Mouse (Mus musculus) liver, postnatal 0 days (tissue): ENCODE measurements around the gene BC049715. TPM values are rescaled to one million over a fixed set of nuclear protein-coding genes. Genes with fewer than 3 reads are reported as not detected.

Source experiments
- ATAC-seq: fragments of 200-750 bp; cut with Nextera tagmentation; 2 replicates; pipeline ENCODE4 v1.8.0; 2017; ENCODE audit warnings: mild to moderate bottlenecking, moderate library complexity
- DNase-seq: peaks from one replicate; pipeline ENCODE4 v3.0.0-alpha.2; 2016
- H3K27ac ChIP-seq: fragments of 300-500 bp; sonication (generic); 2 replicates; pipeline ENCODE4 v1.5.1; 2014; ENCODE audit warnings: antibody characterized with exemption, moderate library complexity, mild to moderate bottlenecking, low read depth
- H3K27me3 ChIP-seq: fragments of 300-500 bp; sonication (generic); 2 replicates; pipeline ENCODE4 v1.6.1; 2014; ENCODE audit warnings: low read length, control low read depth, mixed read lengths; ENCODE audit not compliant: insufficient read depth
- H3K36me3 ChIP-seq: fragments of 300-500 bp; sonication (generic); replicated peaks from 2 replicates; pipeline ENCODE4 v1.6.1; 2014; ENCODE audit warnings: mild to moderate bottlenecking, control low read depth, low read length, moderate library complexity, mixed read lengths; ENCODE audit not compliant: insufficient read depth
- H3K4me1 ChIP-seq: fragments of 300-500 bp; sonication (generic); 2 replicates; pipeline ENCODE4 v1.6.1; 2014; ENCODE audit warnings: antibody characterized with exemption, mild to moderate bottlenecking, control low read depth; ENCODE audit not compliant: insufficient read depth
- H3K4me2 ChIP-seq: fragments of 300-500 bp; sonication (generic); 2 replicates; pipeline ENCODE4 v1.6.1; 2014; ENCODE audit warnings: low read depth, mild to moderate bottlenecking, low read length, moderate library complexity, mixed read lengths
- H3K4me3 ChIP-seq: fragments of 300-500 bp; sonication (generic); 2 replicates; pipeline ENCODE4 v1.5.1; 2014; ENCODE audit warnings: low read depth, low read length
- H3K9ac ChIP-seq: fragments of 300-500 bp; sonication (generic); replicated peaks from 2 replicates; pipeline ENCODE4 v1.6.1; 2014; ENCODE audit warnings: mild to moderate bottlenecking, moderate library complexity
- H3K9me3 ChIP-seq: fragments of 300-500 bp; sonication (generic); 2 replicates; pipeline ENCODE4 v1.6.1; 2016; ENCODE audit warnings: mild to moderate bottlenecking, control low read depth, low read length, mixed read lengths
- CTCF ChIP-seq: sonication (generic); IDR thresholded peaks from 2 replicates; pipeline ENCODE4 v1.5.1; 2016; ENCODE audit warnings: antibody characterized with exemption, low read depth
- EP300 ChIP-seq: IDR thresholded peaks from 2 replicates; pipeline ENCODE4 v1.6.1; 2016; ENCODE audit warnings: antibody characterized with exemption, low read depth, mild to moderate bottlenecking
- WGBS: fragments of 180-500 bp; shearing (Covaris S2); extraction: QIAGEN DNeasy Blood & Tissue Kit; methylation state at CpG from one replicate; pipeline ENCODE4 v1.1.7; 2014; ENCODE audit not compliant: insufficient replicate concordance; 5-methylcytosine and 5-hydroxymethylcytosine counted together
- polyA plus RNA-seq: library from polyadenylated mRNA; unstranded; fragments of >200 nt; fragmentation: Nextera tagmentation; extraction: Ambion mirVana; gene quantifications from 2 replicates; pipeline ENCODE4 v1.2.1, GENCODE M21; 2015

The BC049715 gene
- polyA plus RNA-seq, 1 experiment from 2014 or later = 0.99 TPM

- TF ChIP-seq EP300 (no peak), CTCF (no peak)
- H3K9me3 ChIP-seq = no peaks in the 10 kb centered on the region
- H3K4me2 ChIP-seq = peak overlapping the region; percentile 70
- H3K4me3 ChIP-seq = peak overlapping the region; percentile 91
- no peak for ATAC-seq
- H3K36me3 ChIP-seq = peaks cover 8% of the 10 kb centered on the region; the same call in 1 of the 2 replicates
- H3K9ac ChIP-seq = peak overlapping the region; percentile 28
- peak overlapping the region; percentile 78 for H3K27ac ChIP-seq
- 49% methylated on average over 18 of the region's 18 CpGs for WGBS
- peaks cover 32% of the 10 kb centered on the region for H3K4me1 ChIP-seq
- peak; percentile 25 for DNase-seq
- no peaks in the 10 kb centered on the region for H3K27me3 ChIP-seq
Measured at GRCm38 (mm10) chr6:136807395-136808013, 19.9 kb upstream of the BC049715 start.

DNA sequence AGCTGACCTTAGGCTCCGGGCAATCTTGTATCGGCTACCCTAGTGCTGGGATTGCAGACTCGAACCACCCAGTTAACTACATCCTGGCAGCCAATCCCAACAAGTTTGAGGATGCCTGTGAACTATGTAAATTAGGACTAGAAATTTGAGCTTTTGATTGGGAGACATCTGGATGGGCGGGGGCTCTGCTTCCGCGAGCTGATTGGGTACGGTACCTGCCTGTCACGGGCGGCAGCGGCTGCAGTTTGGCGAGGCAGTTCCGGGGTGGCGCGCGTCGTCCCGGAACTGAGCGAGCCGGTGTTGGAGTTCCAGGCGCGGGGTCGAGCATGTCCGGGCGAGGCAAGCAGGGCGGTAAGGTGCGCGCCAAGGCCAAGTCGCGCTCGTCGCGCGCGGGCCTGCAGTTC lies 19.4 kb upstream of the BC049715 start, which contains the start of gene H2afj:
TSS of gene H2afj (plus strand) at position 231 of the 404 bp plus-strand sequence.
- Histone ChIP-seq H3K9me3 (no peaks in the 10 kb centered on the region), H3K4me3 (peak within 1 kb of the TSS; percentile 91), H3K4me1 (peaks cover 29% of the 10 kb centered on the region), H3K36me3 (peaks cover 11% of the 10 kb centered on the region), H3K4me2 (peak within 1 kb of the TSS; percentile 96), H3K27me3 (no peaks in the 10 kb centered on the region), H3K27ac (peak within 1 kb of the TSS; percentile 88), H3K9ac (peak within 1 kb of the TSS; percentile 91)
- TF ChIP-seq EP300 (peak; percentile 77), CTCF (no peak)
- ATAC-seq (peak; percentile 83), DNase-seq (peak; percentile 99)
- WGBS = under 1% methylated on average over 34 of the region's 34 CpGs

DNA sequence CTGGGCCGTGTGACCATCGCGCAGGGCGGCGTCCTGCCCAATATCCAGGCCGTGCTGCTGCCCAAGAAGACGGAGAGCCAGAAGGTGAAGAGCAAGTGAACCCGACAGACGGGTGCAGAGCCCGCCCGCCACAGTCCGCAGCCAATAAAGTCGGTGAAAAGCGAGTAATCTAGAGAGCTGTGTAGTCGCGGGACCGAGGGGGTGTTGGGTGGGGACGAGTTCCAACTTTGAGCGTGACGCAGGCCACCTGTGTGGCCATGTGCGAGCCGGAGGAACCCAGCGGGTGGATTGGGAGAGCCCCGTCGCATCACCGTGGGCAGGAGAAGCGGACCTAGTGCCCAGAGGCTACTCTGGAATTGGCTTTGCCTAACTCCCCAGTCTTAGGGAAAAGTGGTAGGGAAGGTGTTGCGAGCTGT lies 18.8 kb upstream of the BC049715 start:
- ATAC-seq (peak; percentile 31), DNase-seq (peak; percentile 69)
- TF ChIP-seq EP300 (no peak), CTCF (no peak)
- under 1% methylated on average over 26 of the region's 28 CpGs for WGBS
- Histone ChIP-seq H3K27me3 (no peaks in the 10 kb centered on the region), H3K27ac (peak overlapping the region; percentile 88), H3K4me2 (peak overlapping the region; percentile 96), H3K4me1 (peaks cover 25% of the 10 kb centered on the region), H3K9me3 (no peaks in the 10 kb centered on the region), H3K9ac (peak overlapping the region; percentile 91), H3K36me3 (peaks cover 16% of the 10 kb centered on the region), H3K4me3 (peak overlapping the region; percentile 91)

GRCm38 (mm10) chr6:136809077-136809476 lies 18.3 kb upstream of the BC049715 start:
- Histone ChIP-seq H3K4me3 (peak overlapping the region; percentile 91), H3K9ac (peak overlapping the region; percentile 91), H3K36me3 (peaks cover 20% of the 10 kb centered on the region), H3K9me3 (no peaks in the 10 kb centered on the region), H3K4me1 (peaks cover 25% of the 10 kb centered on the region), H3K27me3 (no peaks in the 10 kb centered on the region), H3K4me2 (peak overlapping the region; percentile 96), H3K27ac (peak overlapping the region; percentile 88)
- DNase-seq (peak; percentile 74), ATAC-seq (no peak; the same call in 1 of the 2 replicates)
- WGBS = 3% methylated on average over 14 of the region's 14 CpGs
- TF ChIP-seq CTCF (no peak), EP300 (peak; percentile 14; the same call in 1 of the 2 replicates)

- WGBS = 45% methylated on average over 13 of the region's 13 CpGs
- TF ChIP-seq EP300 = no peak
- TF ChIP-seq CTCF = no peak
- Histone ChIP-seq H3K9me3 (no peaks in the 10 kb centered on the region), H3K4me3 (peak overlapping the region; percentile 91), H3K36me3 (peaks cover 26% of the 10 kb centered on the region), H3K27me3 (no peaks in the 10 kb centered on the region), H3K9ac (peak overlapping the region; percentile 91), H3K4me1 (peaks cover 24% of the 10 kb centered on the region), H3K4me2 (peak overlapping the region; percentile 96), H3K27ac (peak overlapping the region; percentile 88)
- ATAC-seq (no peak), DNase-seq (no peak)
Measured at GRCm38 (mm10) chr6:136809673-136810072, 17.8 kb upstream of the BC049715 start.

DNA sequence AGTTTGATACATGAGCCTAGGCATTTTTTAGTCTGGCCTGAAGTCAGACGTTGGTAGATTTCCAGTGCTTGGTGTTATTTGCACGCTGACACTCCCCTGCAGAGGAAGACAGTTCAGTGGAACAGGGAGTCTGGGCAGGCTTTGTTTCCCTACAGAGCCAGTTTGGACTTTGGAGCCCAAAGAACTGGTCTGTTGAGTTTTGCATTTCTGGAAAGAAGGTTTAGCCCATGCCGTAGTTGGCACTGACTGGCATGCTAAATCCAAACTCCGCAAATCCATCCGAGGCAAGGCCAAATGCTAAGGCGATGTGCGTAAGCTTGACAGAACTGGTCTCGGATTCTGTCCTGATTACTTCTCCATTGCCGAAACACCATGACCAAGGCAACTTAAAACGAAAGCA lies 16.2 kb upstream of the BC049715 start:
- peaks cover 38% of the 10 kb centered on the region for H3K36me3 ChIP-seq
- ATAC-seq = no peak
- 86% methylated on average over 10 of the region's 10 CpGs for WGBS

More for the DNA sequence above, 16.2 kb upstream of the BC049715 start:
- Histone ChIP-seq H3K27ac (no peak overlapping the region), H3K4me1 (peaks cover 16% of the 10 kb centered on the region), H3K9me3 (no peaks in the 10 kb centered on the region), H3K4me3 (no peak overlapping the region), H3K9ac (no peak overlapping the region), H3K4me2 (no peak overlapping the region), H3K27me3 (no peaks in the 10 kb centered on the region)
- TF ChIP-seq EP300 (no peak), CTCF (no peak)
- DNase-seq = no peak
